Mouse (Mus musculus) kidney, postnatal 4 days (tissue): Measurements from ENCODE around the gene Commd9.

Experiments
- DNase-seq, 2 experiments: peaks; one replicate each; pipeline ENCODE4 v3.0.0; 2021; ENCODE audit warnings: mixed read lengths in 2 of 2

The Commd9 gene

DNA sequence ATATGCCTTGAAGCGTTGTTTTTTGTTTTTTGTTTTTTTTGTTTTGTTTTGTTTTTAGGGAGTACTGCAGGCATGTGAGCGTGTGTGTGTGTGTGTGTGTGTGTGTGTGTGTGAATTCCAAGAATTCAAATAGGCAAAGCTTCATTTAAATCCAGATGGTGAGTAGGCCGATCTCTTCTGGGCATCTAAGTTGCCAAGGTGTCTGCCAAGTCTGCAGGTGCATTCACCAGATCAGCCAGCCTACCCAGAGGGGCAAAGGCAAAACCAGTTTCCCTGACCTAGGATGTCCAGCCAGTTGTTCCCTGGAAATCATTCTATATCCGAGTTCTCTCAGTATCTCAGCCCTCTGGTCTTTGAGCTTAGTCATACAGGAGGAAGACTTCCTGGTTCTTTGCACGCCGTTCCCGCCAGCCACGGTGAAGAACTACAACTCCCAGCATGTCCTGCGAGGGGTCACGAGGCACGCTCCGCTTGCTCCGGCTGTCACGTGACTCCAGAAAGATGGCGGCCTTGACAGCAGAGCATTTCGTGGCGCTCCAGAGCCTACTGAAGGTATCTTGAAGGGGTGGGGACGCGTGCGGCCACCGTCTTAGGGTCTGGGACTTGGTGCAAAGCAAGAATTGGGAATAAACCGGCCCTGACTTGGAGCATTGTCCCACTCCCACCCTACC, at the start of gene Commd9:
Commd9 (plus strand) TSS at position 480 of the 671 bp plus-strand sequence.
- DNase-seq: peak; percentile 95 to 96

DNA sequence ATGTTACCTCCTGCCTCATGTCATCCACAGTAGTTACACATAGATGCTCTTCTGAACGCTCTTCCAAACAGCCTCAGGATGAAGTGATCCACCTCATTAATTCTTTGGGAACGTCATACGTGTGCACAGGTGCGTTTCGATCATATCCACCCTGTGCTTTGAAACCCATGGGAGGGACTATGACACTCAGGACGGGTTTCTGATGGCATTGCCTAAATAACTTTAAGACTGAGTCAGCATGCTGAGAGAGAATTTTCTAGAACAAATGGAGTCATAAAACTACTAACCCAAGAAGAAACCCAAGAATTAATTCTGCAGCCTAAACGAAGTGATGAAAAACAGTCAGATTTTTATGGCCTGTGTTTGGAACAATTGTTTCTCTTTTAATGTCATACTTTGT, 43.3 kb upstream of the Commd9 start:
- no peak for DNase-seq

DNA sequence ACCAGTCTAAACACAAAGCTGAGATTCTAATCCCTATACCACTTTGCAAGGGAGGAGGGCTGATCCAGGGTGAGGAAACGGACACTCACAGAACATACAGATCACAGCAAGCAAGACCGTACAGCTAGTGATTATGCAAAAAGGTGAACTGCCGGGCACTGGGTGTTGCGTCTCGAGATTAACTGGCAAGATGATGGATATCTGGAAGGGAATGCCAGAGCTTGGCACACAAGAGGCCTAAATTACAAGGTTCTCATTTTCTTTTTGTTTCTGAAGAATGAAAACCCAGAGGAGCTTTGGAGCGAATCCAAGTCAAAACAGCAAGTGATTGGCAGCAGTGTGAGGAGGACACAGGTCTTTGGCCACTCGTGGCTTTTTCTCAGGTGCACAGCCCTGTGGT, 31.3 kb upstream of the Commd9 start:
- DNase-seq: no peak

DNA sequence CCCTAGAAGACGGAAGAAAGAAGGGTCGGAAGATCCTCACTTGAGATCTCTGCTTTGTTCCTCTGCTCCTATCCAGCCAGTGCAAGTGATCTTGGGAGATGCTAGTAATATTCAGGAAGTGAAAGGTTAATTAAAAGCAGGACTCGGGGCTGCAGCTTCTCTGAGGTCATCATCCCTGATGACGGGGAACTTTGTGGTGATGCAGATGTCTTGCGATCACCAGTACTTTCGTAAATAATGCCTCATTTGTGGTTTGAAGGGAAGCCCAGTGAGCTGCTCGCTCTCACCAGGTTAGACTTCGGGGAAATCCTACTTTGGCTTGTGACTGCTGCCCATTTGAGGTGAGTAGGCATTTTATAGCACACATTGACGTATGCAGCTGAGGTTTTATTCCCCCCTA, 29.9 kb upstream of the Commd9 start:
- DNase-seq: no peak

DNA sequence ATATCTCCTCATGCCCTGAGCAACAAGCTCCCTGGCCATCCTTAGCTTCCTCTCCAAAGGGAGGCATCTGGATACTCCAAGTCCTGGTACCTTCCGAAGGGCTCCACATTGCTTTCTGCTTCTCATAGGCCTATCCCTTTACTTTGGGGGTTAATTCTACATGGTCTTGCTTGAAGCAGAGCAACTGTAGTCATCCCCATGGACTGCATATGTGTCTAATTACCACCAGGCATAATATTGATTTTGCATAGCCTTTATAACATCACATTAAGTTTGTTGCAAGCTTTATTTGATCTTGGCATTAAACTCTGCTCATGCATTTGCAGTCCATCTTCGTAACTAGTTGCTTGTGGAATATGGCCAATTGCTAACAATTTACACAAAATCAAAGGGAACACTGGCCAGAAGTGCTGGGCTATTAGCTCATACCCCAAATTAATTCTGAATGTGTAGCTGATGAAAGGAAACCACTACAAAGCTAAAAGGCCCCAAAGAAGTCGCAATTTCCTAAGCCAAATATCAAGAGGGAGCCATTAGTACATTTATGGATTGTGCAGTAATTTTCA, 25.0 kb upstream of the Commd9 start:
- DNase-seq: no peak

DNA sequence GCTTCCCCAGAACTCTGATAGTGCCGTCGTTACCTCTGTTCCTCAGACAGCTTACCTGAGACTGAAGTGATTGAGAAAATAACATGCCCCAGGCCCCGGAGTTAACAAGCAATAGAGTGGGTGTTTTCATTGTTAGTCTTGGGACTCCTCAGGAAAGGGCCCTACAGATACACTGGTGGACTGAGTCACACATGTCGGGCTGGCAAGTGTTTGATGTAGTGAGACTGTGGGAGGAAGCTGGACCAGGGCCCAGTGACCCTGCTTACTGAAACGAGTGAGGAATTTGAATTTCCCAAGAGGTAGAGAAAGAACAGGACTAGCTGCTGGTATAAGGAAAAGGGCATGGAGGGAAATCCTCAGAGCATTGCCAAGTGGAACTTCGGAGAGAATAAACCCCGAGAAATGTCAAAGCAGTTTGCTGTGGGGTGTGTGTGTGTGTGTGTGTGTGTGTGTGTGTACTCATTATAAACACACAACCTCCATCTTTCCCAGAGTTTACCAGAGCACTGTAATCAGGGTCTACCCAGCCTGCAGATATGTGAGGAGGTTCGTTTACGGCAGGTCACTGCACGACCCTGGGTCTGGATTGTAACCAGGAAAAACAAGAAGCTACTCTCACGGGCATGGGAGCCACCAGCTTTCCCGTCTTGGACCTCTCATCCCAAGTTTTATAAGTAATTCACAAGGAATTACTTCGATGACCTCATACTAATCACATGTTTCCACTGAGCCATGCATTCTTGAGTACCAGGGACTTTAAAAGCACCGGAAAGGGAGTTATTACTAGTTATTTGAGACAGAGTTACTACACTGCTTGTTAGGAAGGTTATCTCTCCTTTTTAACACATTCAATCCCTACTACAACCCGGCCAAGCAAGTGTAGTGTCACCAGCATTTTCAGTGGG, 23.6 kb upstream of the Commd9 start:
- peak; percentile 45 to 65 for DNase-seq

DNA sequence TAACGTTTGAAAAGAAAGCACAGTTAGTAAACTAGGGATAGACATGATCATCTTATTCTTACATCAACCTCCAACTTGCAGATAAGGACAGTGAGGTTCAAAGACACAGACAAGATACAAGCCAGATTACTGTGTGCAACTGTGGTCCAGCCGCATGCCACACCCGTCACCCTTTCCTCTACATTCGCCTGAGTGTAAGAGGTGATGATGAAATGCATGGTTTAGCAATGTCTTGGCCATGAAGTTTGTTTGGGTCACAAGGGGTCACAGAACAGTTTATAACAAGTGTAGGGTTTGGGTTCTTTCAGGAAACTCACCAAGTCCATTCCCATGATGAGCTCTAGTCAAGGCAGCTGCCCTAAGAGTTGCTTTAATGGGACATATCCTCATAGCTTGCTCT, 17.4 kb upstream of the Commd9 start:
- DNase-seq: no peak

DNA sequence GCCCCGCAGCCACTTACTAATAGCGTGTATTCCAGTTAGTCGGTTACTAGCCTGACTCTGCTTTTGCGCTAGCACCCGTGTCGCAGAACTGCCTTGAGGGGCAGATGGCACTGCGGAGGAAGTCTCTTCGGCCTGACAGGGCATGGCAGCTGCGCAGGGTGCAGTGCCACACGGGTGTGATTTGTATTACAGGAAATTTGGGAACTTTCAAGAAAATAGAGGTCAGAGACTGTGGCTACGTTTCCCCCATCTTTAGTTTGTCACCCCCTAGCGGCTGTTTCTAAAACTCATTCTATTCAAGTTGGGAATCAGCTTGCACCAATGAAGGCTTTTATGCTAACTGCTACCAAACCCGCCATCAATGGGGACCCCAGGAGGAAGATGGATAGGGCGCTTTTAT, 14.9 kb upstream of the Commd9 start:
- DNase-seq: peak; percentile 42 to 59

DNA sequence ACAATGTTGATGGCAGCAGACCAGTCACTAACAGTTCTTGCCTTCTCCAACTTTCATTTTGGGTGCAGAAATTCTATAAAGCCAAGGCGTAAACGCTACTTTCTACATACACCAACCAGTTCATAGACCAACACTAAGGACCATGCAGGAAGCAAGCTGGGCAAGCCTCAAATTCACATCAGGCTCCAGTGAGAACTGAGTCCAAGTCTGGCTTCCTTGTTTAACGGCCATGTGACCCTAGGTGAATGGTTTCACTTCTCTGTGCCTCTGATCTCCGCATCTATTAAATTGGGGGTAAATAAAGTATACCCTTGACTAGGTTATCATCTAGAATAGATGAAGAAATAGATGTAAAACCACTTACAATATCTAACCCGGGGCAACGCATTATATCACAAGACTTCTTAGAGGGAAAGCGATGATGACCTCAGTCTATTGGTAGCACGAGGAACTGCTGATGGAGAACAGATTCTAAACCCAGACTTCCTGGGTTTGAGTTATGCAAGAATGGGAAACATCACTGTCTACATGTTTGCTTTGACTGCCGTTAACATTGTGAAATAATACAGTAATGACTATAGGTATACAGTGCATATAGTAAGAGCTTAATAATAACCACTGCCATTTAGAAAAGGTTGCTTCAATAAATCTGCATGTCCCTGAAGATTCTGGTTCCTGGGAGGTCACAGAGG, 4.4 kb upstream of the Commd9 start:
- DNase-seq: no peak

DNA sequence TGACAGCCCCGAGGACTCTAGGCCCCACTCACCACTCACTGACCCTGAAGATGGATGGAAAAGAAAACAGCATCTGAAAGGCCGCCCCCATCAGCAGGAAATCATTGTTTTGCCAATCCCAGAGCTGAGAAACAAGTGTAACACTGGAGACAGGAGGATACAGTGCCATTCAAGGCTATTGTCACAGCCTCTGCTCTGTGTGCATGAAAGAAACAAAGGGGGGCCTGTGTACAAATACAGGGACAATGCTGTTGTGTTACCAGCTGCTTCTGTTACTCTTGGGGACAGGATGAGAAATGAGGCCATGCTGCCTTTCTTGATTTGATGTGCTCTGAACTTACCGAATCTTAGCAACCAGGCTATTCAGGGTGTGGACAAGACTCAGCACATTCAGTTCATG, 3.0 kb upstream of the Commd9 start, which contains the start of gene Prr5l:
Prr5l (minus strand) TSS at position 30 of the 400 bp plus-strand sequence.
- no peak for DNase-seq

DNA sequence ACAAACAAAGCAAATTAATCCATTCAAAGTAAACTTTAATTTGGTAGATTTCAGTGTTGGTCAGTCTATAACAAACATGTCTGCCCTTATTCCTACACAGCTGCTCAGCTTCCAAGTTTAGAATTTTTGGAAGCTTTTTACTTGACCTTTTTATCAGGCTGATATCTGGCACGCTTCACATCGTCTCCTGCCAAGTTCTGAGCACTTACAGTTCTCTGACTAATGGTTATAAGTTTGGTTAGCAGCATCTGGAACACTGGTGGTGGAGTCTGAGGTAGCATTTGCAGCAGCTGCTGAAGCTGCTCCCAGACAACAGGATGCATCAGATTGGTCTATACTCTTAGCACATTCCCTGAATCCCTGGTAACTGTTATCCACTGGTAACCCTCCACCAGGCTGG, 1.8 kb upstream of the Commd9 start:
- peak; percentile 69 to 77 for DNase-seq

DNA sequence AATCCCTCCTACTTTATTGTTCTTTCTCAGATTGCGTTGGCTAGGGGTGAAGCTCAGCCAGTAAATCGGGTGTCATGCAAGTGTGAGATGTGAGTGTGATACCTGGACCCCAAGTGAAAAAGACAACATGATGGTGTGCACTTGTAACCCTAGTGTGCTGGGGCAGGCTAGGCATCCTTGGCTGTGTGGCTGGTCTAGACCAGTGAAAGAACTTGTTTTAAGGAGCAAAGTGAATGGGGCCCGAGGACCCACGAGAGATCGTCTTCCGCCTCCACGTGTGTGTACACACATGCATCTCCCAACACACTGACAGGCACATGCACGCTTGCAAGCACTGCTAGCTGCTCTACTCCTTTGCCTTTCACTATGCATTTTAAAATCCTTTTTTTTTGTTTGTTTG, 2.8 kb downstream of the Commd9 start:
- no peak for DNase-seq

DNA sequence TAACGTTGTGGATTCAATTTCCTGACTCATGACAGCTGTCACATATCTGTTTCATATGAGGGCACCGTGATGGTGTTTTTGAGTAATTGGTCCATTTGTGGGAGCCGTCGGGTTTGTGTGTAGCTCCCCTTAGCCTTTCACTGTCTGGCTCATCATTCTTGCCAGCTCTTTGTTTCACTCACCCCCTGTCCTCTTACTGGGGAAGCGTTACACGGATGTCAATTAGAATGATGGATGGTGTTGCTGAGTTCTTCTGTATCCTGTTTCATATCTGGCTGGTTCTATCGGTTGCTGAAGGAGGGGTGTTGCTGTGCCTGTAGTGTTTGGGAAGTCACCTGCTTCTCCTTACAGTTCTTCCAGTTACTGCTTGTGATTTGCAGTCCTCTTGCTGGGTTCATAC, 5.1 kb downstream of the Commd9 start:
- no peak for DNase-seq

DNA sequence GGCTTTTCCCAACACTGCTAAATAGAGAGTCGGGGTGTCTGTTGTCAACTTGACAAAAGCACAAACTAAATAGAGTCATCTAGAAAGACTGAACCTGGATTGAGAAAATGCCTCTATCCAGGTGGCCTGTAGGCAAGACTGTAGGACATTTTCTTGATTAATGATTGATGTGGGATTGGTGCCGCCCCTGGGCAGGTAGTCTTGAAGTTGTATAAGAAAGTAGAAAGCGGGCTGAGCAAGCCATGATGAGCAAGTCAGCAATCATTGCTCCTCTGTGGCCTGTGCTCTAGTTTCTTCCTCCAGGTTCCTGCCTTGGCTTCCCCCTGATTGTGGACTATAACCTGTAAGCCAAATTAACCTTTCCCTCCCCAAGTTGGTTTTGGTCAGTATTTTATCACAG, 8.1 kb downstream of the Commd9 start:
- DNase-seq: no peak

DNA sequence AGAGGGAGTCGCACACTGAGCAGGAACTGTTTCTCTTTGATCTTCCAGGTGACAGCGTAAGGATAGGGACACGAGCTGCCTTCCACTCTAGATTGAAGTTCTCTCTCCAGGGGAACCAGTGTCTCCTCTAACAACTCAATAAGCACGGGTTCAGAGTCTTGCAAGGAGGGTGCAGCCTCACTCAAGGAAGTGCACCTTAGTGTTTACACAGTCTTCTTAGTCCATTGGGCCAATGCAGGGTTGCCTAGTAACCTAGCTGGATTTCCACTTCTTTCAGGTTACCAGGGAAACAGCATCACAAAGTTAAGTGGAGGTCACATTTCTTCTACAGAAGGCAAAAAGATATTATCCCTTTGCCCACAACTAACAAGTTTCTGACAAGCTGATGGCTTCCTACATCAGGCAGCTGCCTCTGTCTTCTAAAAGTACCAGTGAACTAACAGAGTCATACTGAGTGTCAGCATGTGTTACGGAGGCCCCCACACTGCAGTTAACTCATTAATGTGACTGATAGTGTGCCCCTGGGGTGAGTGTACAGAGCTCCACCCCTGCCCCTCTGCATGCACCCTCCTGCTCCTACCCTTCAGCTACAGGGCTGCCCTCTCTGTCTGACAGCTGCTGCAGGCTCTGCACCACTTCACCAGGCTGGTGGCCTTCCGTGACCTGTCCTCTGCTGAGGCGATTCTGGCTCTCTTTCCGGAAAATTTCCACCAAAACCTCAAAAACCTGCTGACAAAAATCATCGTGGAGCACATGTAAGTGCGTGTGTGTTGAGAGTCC, 10.6 kb downstream of the Commd9 start:
- no peak for DNase-seq

DNA sequence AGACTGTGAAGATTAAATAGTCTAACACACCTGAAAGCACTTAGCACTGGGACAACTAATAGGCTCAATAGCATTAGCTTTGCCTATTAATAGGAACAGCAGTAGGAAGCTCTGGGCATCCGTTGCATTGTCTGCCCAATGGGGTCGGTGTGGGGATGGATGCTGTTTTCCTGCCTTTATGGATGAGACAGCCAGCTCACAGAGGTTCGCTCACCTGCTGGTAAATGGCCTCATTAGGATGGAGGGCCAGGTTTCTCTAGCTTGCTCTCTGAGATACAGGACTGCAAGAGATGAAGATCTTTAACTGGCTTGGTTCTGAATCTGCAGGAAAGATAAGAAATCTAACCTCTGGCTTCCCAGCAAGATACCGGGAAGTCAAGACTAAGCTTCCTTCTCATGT, 16.1 kb downstream of the Commd9 start:
- DNase-seq: no peak

DNA sequence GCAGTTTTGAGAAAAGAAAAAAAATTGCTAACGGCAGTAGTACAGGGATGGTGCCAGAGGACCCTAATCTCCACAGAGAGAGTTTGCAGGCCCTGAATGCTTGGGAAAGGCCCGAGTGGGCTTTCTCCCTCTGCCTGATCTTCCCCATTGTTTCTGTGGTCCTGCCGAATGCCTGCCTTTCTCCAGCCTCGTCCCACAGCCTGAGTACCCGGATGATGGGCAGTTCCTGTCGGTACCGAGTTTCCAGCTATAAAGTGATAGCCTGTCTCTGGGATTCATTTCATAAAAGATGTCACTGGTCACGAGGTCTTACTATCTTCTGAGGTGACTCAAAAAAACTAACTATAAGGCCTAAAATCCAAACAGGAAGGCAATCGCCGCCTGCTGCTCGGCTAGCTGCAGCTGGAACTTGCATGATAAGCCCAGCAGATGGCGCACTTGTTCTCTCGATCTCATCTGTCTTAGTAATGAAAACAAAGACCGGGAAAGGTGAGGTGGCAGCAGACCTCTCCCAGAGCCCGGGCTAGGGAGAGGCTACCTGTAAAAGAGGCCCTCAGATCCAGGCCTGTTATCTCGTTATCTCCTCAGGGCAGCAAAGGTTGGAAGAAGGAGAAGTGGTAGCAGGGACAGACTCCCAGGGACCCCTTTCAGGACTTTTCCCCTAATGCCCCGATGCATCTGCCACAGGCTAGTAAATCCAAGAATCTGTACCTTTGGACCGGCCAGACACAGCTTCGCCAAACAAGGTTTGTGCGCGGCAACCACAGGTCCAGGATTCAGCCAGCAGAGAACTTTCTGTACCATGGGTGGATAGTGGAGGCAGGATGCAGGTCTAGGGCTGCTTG, 19.7 kb downstream of the Commd9 start:
- DNase-seq: peak; percentile 89 to 91

DNA sequence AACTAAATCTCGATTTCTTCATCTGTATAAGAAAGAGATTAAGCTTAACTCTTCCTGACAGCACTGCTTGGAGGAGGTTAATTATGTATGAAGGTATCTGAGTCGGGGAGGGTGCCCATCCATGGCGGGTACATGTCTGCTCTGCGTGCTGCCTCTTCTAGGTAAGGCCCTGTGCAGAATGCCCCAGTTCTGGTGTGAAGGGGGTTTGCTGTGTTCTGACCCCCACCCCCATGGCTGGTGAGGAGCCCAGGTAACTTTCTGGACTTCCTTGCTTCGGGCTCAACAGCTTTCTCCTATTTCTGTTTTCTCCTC, 20.3 kb downstream of the Commd9 start:
- peak in 1 of 2 experiments; percentile 19 for DNase-seq

DNA sequence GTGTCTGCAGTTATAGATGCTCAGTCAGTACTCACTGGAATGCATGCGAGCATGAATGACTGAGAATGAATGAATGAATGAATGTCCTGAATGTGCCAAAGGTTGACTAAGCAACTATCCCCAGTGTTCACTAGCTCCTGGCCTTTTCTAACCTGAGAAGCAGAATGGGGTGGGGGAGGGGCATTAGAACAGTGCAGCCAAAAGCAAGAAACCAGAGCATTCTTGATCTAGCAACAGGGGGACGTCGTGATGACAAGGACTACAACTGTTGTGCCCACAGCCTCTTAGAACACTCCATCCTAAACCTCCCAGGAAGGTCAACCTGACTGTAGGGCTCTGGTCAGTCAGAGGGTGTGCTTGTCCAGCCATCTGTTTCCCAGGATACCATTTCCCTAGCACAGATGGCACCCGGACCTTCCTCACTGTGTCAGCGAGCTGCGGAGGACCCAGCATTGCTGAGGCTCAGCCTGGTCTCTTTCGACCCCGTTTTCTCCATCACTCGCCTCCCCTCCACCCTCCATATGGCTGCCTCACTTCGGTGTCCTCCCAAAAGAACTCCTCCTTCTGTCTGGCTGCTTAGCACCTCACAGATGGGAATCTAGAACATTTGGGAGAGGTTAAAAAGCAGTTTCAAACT, 21.5 kb downstream of the Commd9 start:
- DNase-seq: no peak

DNA sequence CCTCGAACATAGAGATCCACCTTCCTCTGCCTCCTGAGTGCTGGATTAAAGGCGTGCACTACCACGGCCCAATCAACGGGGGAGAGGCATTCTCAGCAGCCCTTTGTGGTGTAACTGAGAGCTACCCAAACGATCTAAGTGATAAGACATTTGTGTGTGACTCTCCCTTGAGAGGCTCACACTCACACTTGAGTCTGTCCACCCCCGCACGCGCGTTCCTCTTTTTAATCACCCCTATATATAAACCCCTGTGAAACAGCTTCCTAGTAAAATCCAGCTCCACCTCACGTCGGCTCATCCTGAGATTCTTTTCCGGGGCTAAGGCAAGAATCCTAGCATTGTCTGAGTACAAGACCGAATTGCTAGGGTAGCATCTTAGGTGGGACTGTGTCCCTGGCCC, 22.7 kb downstream of the Commd9 start:
- no peak for DNase-seq
